Mouse (Mus musculus): ENCODE measurements around the gene Dusp1. TPM values are rescaled to one million over a fixed set of nuclear protein-coding genes. Genes with fewer than 3 reads are reported as not detected.

The Dusp1 gene
- total and polyA plus RNA-seq, 3 experiments, result 3.5 to 9.9 (median 5.6) TPM

DNA sequence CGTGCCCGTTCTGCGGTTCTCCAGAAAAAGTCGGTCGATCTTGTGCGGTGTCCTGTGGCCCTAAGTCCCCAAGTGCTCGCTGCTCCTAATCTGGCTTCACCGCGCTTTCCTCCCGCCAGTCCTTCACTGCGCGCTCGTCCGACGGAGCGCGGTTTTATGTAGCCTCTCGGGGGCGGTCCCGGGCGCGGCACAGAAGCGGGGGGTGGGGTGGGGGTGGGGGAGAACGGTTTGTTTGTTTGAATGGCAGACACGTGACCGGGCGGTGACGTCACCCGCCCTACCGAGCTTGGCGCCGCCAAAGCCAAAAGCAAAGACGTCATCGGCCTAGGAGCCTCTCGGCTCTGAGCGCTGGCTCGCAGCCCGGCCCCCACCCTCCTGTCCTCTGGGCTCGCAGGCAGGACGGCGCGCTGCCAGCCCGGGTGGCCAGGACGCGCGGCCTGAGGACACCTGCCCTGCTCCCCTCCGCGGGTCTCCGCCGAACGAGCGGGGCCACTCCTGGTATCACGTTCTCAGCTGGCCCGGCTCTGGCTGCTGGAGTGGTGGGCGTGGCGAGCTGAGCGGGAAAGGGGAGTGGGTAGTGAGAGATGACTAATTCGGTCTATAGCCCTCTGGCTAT, 53.5 kb downstream of the Dusp1 start (continued):
- TF ChIP-seq SIN3A (IDR thresholded peaks at IDR 0.05; ENCODE audit: low read length) (peak; percentile 73), NELFE (IDR thresholded peaks at IDR 0.05; ENCODE audit: low read depth, low read length) (peak; percentile 95), POLR2AphosphoS2 (IDR thresholded peaks at IDR 0.05; ENCODE audit: low read depth, low read length) (peak; percentile 92), ZKSCAN1 (IDR thresholded peaks at IDR 0.05; ENCODE audit: borderline replicate concordance, low read depth, low read length) (no peak), E2F4 (IDR thresholded peaks at IDR 0.05; ENCODE audit: insufficient replicate concordance, low read depth, low read length) (peak; percentile 80; the same call in 1 of the 2 replicates), ZNF384 (IDR thresholded peaks at IDR 0.05; ENCODE audit: low read depth, low read length) (no peak), MAX (IDR thresholded peaks at IDR 0.05; ENCODE audit: low read length) (peak; percentile 79), TCF12 (IDR thresholded peaks at IDR 0.05; ENCODE audit: low read depth, low read length) (peak; percentile 35; the same call in 1 of the 2 replicates), ELF1 (IDR thresholded peaks at IDR 0.05; ENCODE audit: low read depth, low read length) (no peak), USF2 (conservative IDR thresholded peaks at IDR 0.05; ENCODE audit: low read depth, low read length) (peak; percentile 78), HCFC1 (IDR thresholded peaks at IDR 0.05; ENCODE audit: low read depth, low read length) (peak; percentile 31), TBP (conservative IDR thresholded peaks at IDR 0.05; ENCODE audit: low read depth, low read length) (peak; percentile 89), JUND (conservative IDR thresholded peaks at IDR 0.05; ENCODE audit: low read depth, low read length) (peak; percentile 57; the same call in 1 of the 2 replicates), USF1 (IDR thresholded peaks at IDR 0.05; ENCODE audit: low read depth, low read length) (peak; percentile 88), MEF2A (IDR thresholded peaks at IDR 0.05; ENCODE audit: borderline replicate concordance, low read depth, low read length) (peak; percentile 30), SMC3 (IDR thresholded peaks at IDR 0.05; ENCODE audit: low read depth, low read length) (no peak)

GRCm38 (mm10) chr17:26507966-26508344, 54.0 kb downstream of the Dusp1 start:
- DNase-seq (ENCODE audit: extremely low read depth), result peak; percentile 71
- Histone ChIP-seq H3K27me3 (replicated peaks) (no peaks in the 10 kb centered on the region), H3K9me3 (replicated peaks; ENCODE audit: low read length) (no peaks in the 10 kb centered on the region), H3K9ac (ENCODE audit: insufficient read depth, low read depth) (peak overlapping the region; percentile 74), H3K4me3 (replicated peaks in 1 of 3; ENCODE audit: low read depth in 2 of 3, low read length in 2 of 3, poor library complexity in 1 of 3) (peak overlapping the region; percentile 61 to 78 (median 78)), H3K4me1 (ENCODE audit: control insufficient read depth in 1 of 2, insufficient read depth in 2 of 2) (peaks cover 16 to 37% of the 10 kb centered on the region in 2 experiments), H3K4me2 (ENCODE audit: insufficient read depth, low read depth, poor library complexity, severe bottlenecking) (peak overlapping the region; percentile 18; the same call in 1 of the 2 replicates), H3K27ac (ENCODE audit: insufficient read depth, low read depth) (peak overlapping the region; percentile 94), H3K36me3 (replicated peaks in 1 of 2; ENCODE audit: control insufficient read depth in 1 of 2, insufficient read depth in 1 of 2, low read length in 1 of 2) (peaks cover 8 to 24% of the 10 kb centered on the region in 2 experiments), H3K79me2 (replicated peaks; ENCODE audit: control insufficient read depth, extremely low read depth, insufficient read depth, poor library complexity, severe bottlenecking) (peaks cover 6% of the 10 kb centered on the region; the same call in 1 of the 2 replicates)
- dilution Hi-C loops (cut with MboI; ENCODE audit: extremely low pct_ligation_motif_present, extremely low pct_unique_long_range_greater_than_20kb, low sequenced_read_pairs) (no loop called here), in situ Hi-C loops (cut with MboI; ENCODE audit: low pct_ligation_motif_present, low pct_unique_long_range_greater_than_20kb, low sequenced_read_pairs) (loop anchor here (5.0 kb wide), 2 partner anchors 39 to 129 kb away; no protein-coding TSS in a partner anchor)
- no peak for TF ChIP-seq ZKSCAN1 (IDR thresholded peaks at IDR 0.05; ENCODE audit: borderline replicate concordance, low read depth, low read length)
- TF ChIP-seq GABPA (IDR thresholded peaks at IDR 0.05; ENCODE audit: insufficient replicate concordance, low read depth, low read length), result no peak
- TF ChIP-seq KAT2A (IDR thresholded peaks at IDR 0.05; ENCODE audit: insufficient replicate concordance, low read length), result peak; percentile 8; the same call in 1 of the 2 replicates
- no peak for TF ChIP-seq PAX5 (IDR thresholded peaks at IDR 0.05; ENCODE audit: low read length)
- peak; percentile 61 for TF ChIP-seq BHLHE40 (IDR thresholded peaks at IDR 0.05; ENCODE audit: low read depth, low read length)
- no peak for TF ChIP-seq POLR2AphosphoS2 (IDR thresholded peaks at IDR 0.05; ENCODE audit: low read depth, low read length)
- TF ChIP-seq CHD2 (IDR thresholded peaks at IDR 0.05; ENCODE audit: low read length), result no peak
- TF ChIP-seq CHD1 (IDR thresholded peaks at IDR 0.05; ENCODE audit: low read depth, low read length), result no peak
- no peak; the same call in 1 of the 2 replicates for TF ChIP-seq ELF1 (IDR thresholded peaks at IDR 0.05; ENCODE audit: low read depth, low read length)
- TF ChIP-seq CTCF (conservative IDR thresholded peaks at IDR 0.05 in 1 of 2, IDR thresholded peaks at IDR 0.05 in 1 of 2; ENCODE audit: low read depth in 2 of 2, low read length in 2 of 2), result peak in 1 of 2 experiments; percentile 93; a peak in 2 of 4 replicates
- TF ChIP-seq TBP (conservative IDR thresholded peaks at IDR 0.05; ENCODE audit: low read depth, low read length), result no peak
- TF ChIP-seq NELFE (IDR thresholded peaks at IDR 0.05; ENCODE audit: low read depth, low read length), result no peak
- peak; percentile 75 for TF ChIP-seq SMC3 (IDR thresholded peaks at IDR 0.05; ENCODE audit: low read depth, low read length)
- peak; percentile 46; the same call in 1 of the 2 replicates for TF ChIP-seq MYC (IDR thresholded peaks at IDR 0.05; ENCODE audit: low read depth, low read length)
- peak; percentile 36; the same call in 1 of the 2 replicates for TF ChIP-seq MEF2A (IDR thresholded peaks at IDR 0.05; ENCODE audit: borderline replicate concordance, low read depth, low read length)
- no peak for TF ChIP-seq MAZ (IDR thresholded peaks at IDR 0.05; ENCODE audit: low read depth, low read length)
- TF ChIP-seq EP300 (IDR thresholded peaks at IDR 0.05; ENCODE audit: low read length), result no peak
- TF ChIP-seq SIN3A (IDR thresholded peaks at IDR 0.05; ENCODE audit: low read length), result peak; percentile 30; the same call in 1 of the 2 replicates
- peak; percentile 66 for TF ChIP-seq RAD21 (IDR thresholded peaks at IDR 0.05; ENCODE audit: low read depth, low read length)
- TF ChIP-seq TCF12 (IDR thresholded peaks at IDR 0.05; ENCODE audit: low read depth, low read length), result peak; percentile 51; the same call in 1 of the 2 replicates
- no peak for TF ChIP-seq USF2 (conservative IDR thresholded peaks at IDR 0.05; ENCODE audit: low read depth, low read length)
- TF ChIP-seq JUND (conservative IDR thresholded peaks at IDR 0.05; ENCODE audit: low read depth, low read length), result no peak
- TF ChIP-seq ZNF384 (IDR thresholded peaks at IDR 0.05; ENCODE audit: low read depth, low read length), result no peak
- no peak; the same call in 1 of the 2 replicates for TF ChIP-seq HCFC1 (IDR thresholded peaks at IDR 0.05; ENCODE audit: low read depth, low read length)
- TF ChIP-seq ETS1 (conservative IDR thresholded peaks at IDR 0.05; ENCODE audit: low read depth, low read length), result no peak
- TF ChIP-seq MAFK (IDR thresholded peaks at IDR 0.05; ENCODE audit: insufficient replicate concordance, low read length), result no peak
- TF ChIP-seq E2F4 (IDR thresholded peaks at IDR 0.05; ENCODE audit: insufficient replicate concordance, low read depth, low read length), result no peak
- no peak for TF ChIP-seq ZC3H11A (IDR thresholded peaks at IDR 0.05; ENCODE audit: low read depth, low read length)
- no peak for TF ChIP-seq USF1 (IDR thresholded peaks at IDR 0.05; ENCODE audit: low read depth, low read length)
- TF ChIP-seq MAX (IDR thresholded peaks at IDR 0.05; ENCODE audit: low read length), result no peak; the same call in 1 of the 2 replicates
- no peak for TF ChIP-seq JUN (IDR thresholded peaks at IDR 0.05; ENCODE audit: insufficient read depth, low read depth, low read length)
